In the genomic region with DNA sequence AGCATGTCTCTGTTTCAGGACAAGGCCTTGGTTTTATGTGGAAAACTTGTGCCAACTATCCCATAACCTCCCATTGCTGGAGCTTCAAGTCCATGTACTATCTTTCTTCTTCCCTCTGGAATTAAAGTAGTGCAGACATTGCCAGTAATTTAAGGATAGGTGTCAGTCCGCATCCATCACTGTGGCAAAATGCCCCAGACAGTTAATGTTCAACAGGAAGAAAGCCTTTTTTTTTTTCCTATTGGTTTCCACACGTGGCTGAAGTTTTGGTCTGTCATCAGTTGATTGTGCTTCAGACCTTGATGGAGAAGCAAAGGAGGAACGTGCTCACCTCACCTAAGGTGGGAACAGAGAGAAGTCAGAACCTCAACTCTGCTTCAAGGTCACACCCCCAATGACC, we compare ENCODE assay signal across 27 mouse cellular contexts.
"Had no signal": no experiment of that assay in that cellular context is flagged by ENCODE, and none has a peak within 500 bp of the region (broad histone marks: within the 10 kb centered on the region; RNA-seq: fewer than 3 reads in every experiment).

No protein-coding gene starts in this region.

- ATAC-seq: forebrain, embryonic 13.5 days; forebrain, embryonic 14.5 days; forebrain, embryonic 15.5 days; forebrain, embryonic 16.5 days; forebrain, postnatal 0 days had no signal

- DNase-seq: cerebellum, adult 2 months; cerebellum, adult 8-10 months; cerebellum, adult 9-10 months; cerebellum, adult 9-11 months; cerebellum, postnatal 10 days; cerebellum, postnatal 14 days; cerebellum, postnatal 25 days; cerebellum, postnatal 36 days; embryo, embryonic 11 days; forebrain, postnatal 0 days; gastrocnemius, adult 2 months; gastrocnemius, postnatal 10 days; gastrocnemius, postnatal 14 days; gastrocnemius, postnatal 25 days; gastrocnemius, postnatal 36 days; heart, adult 18-20 months had no signal

- H3K27me3 ChIP-seq: embryonic facial prominence, embryonic 12.5 days; embryonic facial prominence, embryonic 13.5 days; embryonic facial prominence, embryonic 15.5 days; forebrain, embryonic 12.5 days; forebrain, embryonic 13.5 days; forebrain, embryonic 15.5 days had no signal

- H3K4me3 ChIP-seq: embryonic facial prominence, embryonic 10.5 days; embryonic facial prominence, embryonic 12.5 days; embryonic facial prominence, embryonic 13.5 days; embryonic facial prominence, embryonic 15.5 days; erythroblast, embryonic 14.5 days; forebrain, embryonic 10.5 days; forebrain, embryonic 12.5 days; forebrain, embryonic 13.5 days; forebrain, embryonic 15.5 days; gastrocnemius, adult 2 months had no signal

- H3K4me1 ChIP-seq: embryonic facial prominence, embryonic 12.5 days; forebrain, embryonic 12.5 days; forebrain, embryonic 13.5 days; forebrain, embryonic 15.5 days had no signal

- H3K27ac ChIP-seq: embryonic facial prominence, embryonic 10.5 days; embryonic facial prominence, embryonic 12.5 days; embryonic facial prominence, embryonic 13.5 days; embryonic facial prominence, embryonic 15.5 days; forebrain, embryonic 10.5 days; forebrain, embryonic 12.5 days; forebrain, embryonic 13.5 days; forebrain, embryonic 15.5 days; gastrocnemius, adult 2 months had no signal

- H3K4me2 ChIP-seq: embryonic facial prominence, embryonic 12.5 days; embryonic facial prominence, embryonic 13.5 days; embryonic facial prominence, embryonic 15.5 days; forebrain, embryonic 12.5 days; forebrain, embryonic 13.5 days; forebrain, embryonic 15.5 days had no signal

- H3K9me3 ChIP-seq: embryonic facial prominence, embryonic 10.5 days; embryonic facial prominence, embryonic 12.5 days; embryonic facial prominence, embryonic 13.5 days; embryonic facial prominence, embryonic 15.5 days; forebrain, embryonic 10.5 days; forebrain, embryonic 12.5 days; forebrain, embryonic 13.5 days; forebrain, embryonic 15.5 days had no signal

- H3K9ac ChIP-seq: embryonic facial prominence, embryonic 12.5 days; embryonic facial prominence, embryonic 13.5 days; embryonic facial prominence, embryonic 15.5 days; forebrain, embryonic 12.5 days; forebrain, embryonic 13.5 days; forebrain, embryonic 15.5 days; forebrain, postnatal 0 days had no signal

- H3K36me3 ChIP-seq: embryonic facial prominence, embryonic 10.5 days; embryonic facial prominence, embryonic 12.5 days; embryonic facial prominence, embryonic 13.5 days; embryonic facial prominence, embryonic 15.5 days; forebrain, embryonic 10.5 days; forebrain, embryonic 12.5 days; forebrain, embryonic 15.5 days had no signal
